Mouse (Mus musculus) layer of hippocampus, adult 8-10 months (tissue): ENCODE measurements around the gene Evc. TPM values are rescaled to one million over a fixed set of nuclear protein-coding genes. Genes with fewer than 3 reads are reported as not detected.

ENCODE experiments used
- DNase-seq, 2 experiments: peaks; one replicate each; pipeline ENCODE4 v3.0.0; 2022; ENCODE audit warnings: low spot score in 2 of 2
- total RNA-seq, 4 experiments: library from RNA; stranded (reverse); gene quantifications; 2 replicates each; pipeline ENCODE4 v1.2.4; 2022

Gene Evc
- total RNA-seq, 4 experiments from 2014 or later = 13.9 to 18.7 (median 16.5) TPM

DNA sequence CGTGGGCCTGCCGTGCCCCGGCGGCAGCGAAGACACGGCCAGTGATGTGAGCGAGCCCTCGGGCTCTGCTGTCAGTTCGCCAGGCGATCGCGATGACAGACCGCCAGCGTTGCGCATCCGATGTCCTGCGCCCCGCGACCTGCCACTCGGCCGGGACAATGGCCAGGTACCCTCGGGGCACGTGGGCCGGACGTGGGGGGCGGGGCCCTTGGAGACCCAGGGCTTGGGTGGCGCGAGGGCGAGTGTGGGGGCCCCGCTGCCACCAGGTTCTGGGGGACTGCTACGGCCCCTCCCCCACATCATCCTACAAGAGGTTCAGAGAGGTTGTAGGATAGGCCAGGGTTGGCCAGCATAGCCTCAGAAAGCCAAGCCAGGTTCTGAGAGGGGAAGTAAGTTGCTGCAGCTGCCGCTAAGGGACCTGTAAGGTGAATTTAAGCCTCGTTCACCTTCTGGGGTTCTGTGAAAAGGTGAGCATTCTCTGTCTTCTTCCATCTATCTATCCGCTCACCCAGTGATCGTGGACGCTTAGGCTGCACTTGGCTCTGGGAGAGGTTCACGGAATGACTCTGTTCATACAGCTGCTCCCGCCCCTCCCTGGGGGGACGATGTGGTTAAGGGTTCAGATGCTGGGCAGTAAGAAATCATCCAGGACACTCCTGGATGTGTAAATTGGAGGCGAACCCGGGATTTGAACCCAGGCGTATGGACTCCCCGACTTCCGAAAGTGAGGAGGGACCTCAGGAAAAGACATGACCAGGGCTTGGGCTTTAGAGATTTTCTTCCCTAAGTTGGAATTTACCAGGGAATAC lies 94.1 kb downstream of the Evc start:
- no peak for DNase-seq

DNA sequence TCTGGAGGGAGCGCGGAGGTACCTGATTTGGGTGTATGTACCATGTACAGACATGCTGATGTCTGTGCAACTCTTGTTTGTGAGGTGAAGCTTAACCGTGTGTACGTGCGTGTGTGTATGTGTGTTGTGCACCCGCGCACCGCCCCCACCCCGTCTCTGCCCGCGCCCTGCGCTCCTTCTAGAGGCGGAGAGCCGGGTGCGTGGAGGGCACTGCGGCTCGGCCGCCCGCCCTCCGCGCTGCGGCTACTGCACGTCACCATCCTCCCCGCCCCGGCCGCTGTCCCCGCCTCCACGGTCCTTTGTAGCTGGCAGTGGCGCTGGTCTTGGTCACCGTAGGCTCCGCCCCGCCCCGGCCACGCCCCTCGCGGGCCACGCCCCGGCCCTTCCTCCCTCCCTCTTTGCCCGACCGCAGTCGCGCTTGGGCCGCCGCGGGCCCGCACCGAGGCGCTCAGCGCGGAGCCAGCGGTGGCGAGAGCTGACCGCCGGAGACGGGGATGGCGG lies 95.0 kb downstream of the Evc start, which contains the start of gene Crmp1:
TSS of gene Crmp1 (plus strand) at position 290 of the 501 bp plus-strand sequence.
- DNase-seq = peak; percentile 78 to 82

DNA sequence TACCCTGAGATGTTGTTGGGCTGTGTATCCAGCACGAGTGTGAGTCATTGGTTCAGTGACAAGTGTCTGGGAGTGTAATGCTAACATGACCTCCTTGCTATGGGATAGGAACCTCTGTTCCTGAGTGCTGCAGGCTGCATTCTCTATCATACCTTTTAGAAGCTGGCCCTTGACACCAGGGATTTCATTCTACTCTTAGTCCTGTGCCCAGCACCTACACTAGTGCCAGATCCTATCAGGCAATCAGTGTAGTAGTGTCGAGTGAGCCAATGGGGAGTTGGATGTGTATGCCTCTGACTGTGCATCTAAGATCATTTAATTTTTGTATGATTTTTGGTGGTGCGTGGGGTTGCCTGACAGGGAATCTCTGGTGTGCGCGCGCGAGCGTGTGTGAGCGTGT lies 95.5 kb downstream of the Evc start:
- no peak for DNase-seq

DNA sequence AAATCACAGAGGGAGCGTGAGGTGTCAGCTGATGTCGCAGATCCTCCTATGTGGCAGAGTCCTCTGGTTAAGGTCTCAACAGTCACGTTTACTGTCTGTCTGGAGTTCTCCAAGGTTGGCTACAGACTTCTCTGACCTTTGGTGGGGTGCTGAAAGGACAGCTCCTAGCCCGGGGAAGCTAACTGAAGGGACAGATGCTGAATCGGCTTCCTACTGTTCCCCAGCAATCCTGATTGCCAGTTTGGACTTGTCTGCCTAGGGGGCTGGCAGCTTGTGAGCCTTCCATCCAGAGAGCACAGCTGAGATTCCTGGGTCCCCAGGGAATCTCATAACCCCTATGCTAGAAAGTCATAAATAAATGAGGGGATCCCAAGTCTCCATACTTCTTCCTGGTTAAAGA lies 96.1 kb downstream of the Evc start:
- no peak for DNase-seq

Other genes with a start within 250 kb of the Evc start
- gene Crmp1, start 95.0 kb downstream of the Evc start, total RNA-seq = 100 to 1,000 TPM; 202 to 212 (median 207) TPM
- 10 to 100 TPM; 20.0 to 28.4 (median 26.3) TPM for gene Evc2, start 1.6 kb upstream of the Evc start, total RNA-seq